Comparison of ENCODE assay signal across 22 mouse cellular contexts in genomic region chr17:45063776-45064175, GRCm38 (mm10).
DNase-seq lines count a peak whose midpoint lies in the region; ATAC-seq and TF ChIP-seq lines count a peak whose summit lies in the region.
"Had no signal": no experiment of that assay in that cellular context is flagged by ENCODE, and none has a peak within 500 bp of the region (broad histone marks: within the 10 kb centered on the region; RNA-seq: fewer than 3 reads in every experiment).

No protein-coding gene starts in this region.

- no peaks in the 10 kb centered on the region for H3K4me1 ChIP-seq in forebrain, embryonic 14.5 days (ENCODE audit: control insufficient read depth, insufficient read depth, low read length)
- H3K4me1 ChIP-seq in forebrain, embryonic 10.5 days, result peaks cover 10% of the 10 kb centered on the region; the same call in 1 of the 2 replicates
- 0 out of 2 replicates have a peak, but pooled peaks cover 3% of the 10 kb centered on the region for H3K4me1 ChIP-seq in lung, embryonic 14.5 days (ENCODE audit: insufficient read depth)
- peaks cover 31% of the 10 kb centered on the region for H3K4me1 ChIP-seq in embryonic facial prominence, embryonic 13.5 days
- H3K4me1 ChIP-seq: hindbrain, embryonic 15.5 days; intestine, embryonic 15.5 days had no signal

- no peak for TF ChIP-seq CTCF in lung, embryonic 14.5 days (IDR thresholded peaks at IDR 0.05; ENCODE audit: low read depth)

- H3K9ac ChIP-seq in forebrain, embryonic 14.5 days (ENCODE audit: low read length), result no peak overlapping the region
- H3K9ac ChIP-seq in lung, embryonic 14.5 days, result no peak overlapping the region
- no peak overlapping the region for H3K9ac ChIP-seq in embryonic facial prominence, embryonic 13.5 days
- H3K9ac ChIP-seq: hindbrain, embryonic 15.5 days; intestine, embryonic 15.5 days; liver, embryonic 14.5 days; midbrain, embryonic 13.5 days; neural tube, embryonic 13.5 days had no signal

- 72% methylated on average over 5 of the region's 5 CpGs for WGBS in forebrain, embryonic 14.5 days
- WGBS in forebrain, embryonic 10.5 days, result 91% methylated on average over 5 of the region's 5 CpGs
- WGBS in lung, embryonic 14.5 days, result 63% methylated on average over 5 of the region's 5 CpGs
- 45% methylated on average over 5 of the region's 5 CpGs for WGBS in embryonic facial prominence, embryonic 13.5 days

- no peaks in the 10 kb centered on the region for H3K27me3 ChIP-seq in forebrain, embryonic 14.5 days (replicated peaks; ENCODE audit: control insufficient read depth, insufficient read depth, low read length)
- H3K27me3 ChIP-seq in forebrain, embryonic 10.5 days (ENCODE audit: poor library complexity, severe bottlenecking), result no peaks in the 10 kb centered on the region
- no peaks in the 10 kb centered on the region for H3K27me3 ChIP-seq in lung, embryonic 14.5 days (ENCODE audit: insufficient read depth, low read length)
- H3K27me3 ChIP-seq in embryonic facial prominence, embryonic 13.5 days, result no peaks in the 10 kb centered on the region; the same call in 1 of the 2 replicates
- H3K27me3 ChIP-seq: hindbrain, embryonic 15.5 days; intestine, embryonic 15.5 days; midbrain, embryonic 13.5 days; neural tube, embryonic 13.5 days had no signal

- no peak overlapping the region for H3K27ac ChIP-seq in forebrain, embryonic 14.5 days (ENCODE audit: low read depth, low read length)
- H3K27ac ChIP-seq in forebrain, embryonic 10.5 days, result no peak overlapping the region
- no peak overlapping the region for H3K27ac ChIP-seq in lung, embryonic 14.5 days (ENCODE audit: low read depth)
- peak overlapping the region; percentile 68 for H3K27ac ChIP-seq in embryonic facial prominence, embryonic 13.5 days
- H3K27ac ChIP-seq: hindbrain, embryonic 15.5 days; intestine, embryonic 15.5 days; liver, embryonic 14.5 days; midbrain, embryonic 13.5 days; neural tube, embryonic 13.5 days had no signal

- no peaks in the 10 kb centered on the region for H3K9me3 ChIP-seq in forebrain, embryonic 14.5 days (replicated peaks; ENCODE audit: control insufficient read depth, low read length)
- H3K9me3 ChIP-seq in forebrain, embryonic 10.5 days, result no peaks in the 10 kb centered on the region
- H3K9me3 ChIP-seq in lung, embryonic 14.5 days (ENCODE audit: low read depth, low read length), result no peaks in the 10 kb centered on the region
- no peaks in the 10 kb centered on the region for H3K9me3 ChIP-seq in embryonic facial prominence, embryonic 13.5 days
- H3K9me3 ChIP-seq: hindbrain, embryonic 15.5 days; intestine, embryonic 15.5 days; midbrain, embryonic 13.5 days; neural tube, embryonic 13.5 days had no signal

- H3K4me2 ChIP-seq in forebrain, embryonic 14.5 days (ENCODE audit: low read length), result no peak overlapping the region
- no peak overlapping the region for H3K4me2 ChIP-seq in lung, embryonic 14.5 days
- H3K4me2 ChIP-seq in embryonic facial prominence, embryonic 13.5 days, result no peak overlapping the region
- H3K4me2 ChIP-seq: hindbrain, embryonic 15.5 days; intestine, embryonic 15.5 days; midbrain, embryonic 13.5 days; neural tube, embryonic 13.5 days had no signal

- peak; percentile 30 for DNase-seq in forebrain, embryonic 14.5 days (ENCODE audit: low spot score)
- DNase-seq in forebrain, embryonic 10.5 days (ENCODE audit: extremely low spot score, low spot score), result no peak
- DNase-seq in lung, embryonic 14.5 days, result peak; percentile 55
- DNase-seq in lung, postnatal 10 days, result no peak
- DNase-seq in telencephalon, adult 2 months (ENCODE audit: low read depth, low spot score), result peak; percentile 43
- DNase-seq in kidney, postnatal 36 days, result no peak
- DNase-seq: adrenal gland, postnatal 14 days; cerebellum, adult 2 months; cerebellum, postnatal 36 days; gastrocnemius, postnatal 10 days; heart, adult 18-20 months; heart, postnatal 36 days; kidney, adult 9 months; layer of hippocampus, postnatal 36 days had no signal

- no peak overlapping the region for H3K4me3 ChIP-seq in forebrain, embryonic 14.5 days (ENCODE audit: low read depth, low read length)
- H3K4me3 ChIP-seq in forebrain, embryonic 10.5 days, result no peak overlapping the region
- H3K4me3 ChIP-seq in lung, embryonic 14.5 days (ENCODE audit: low read depth, low read length), result no peak overlapping the region
- no peak overlapping the region for H3K4me3 ChIP-seq in embryonic facial prominence, embryonic 13.5 days
- H3K4me3 ChIP-seq: hindbrain, embryonic 15.5 days; intestine, embryonic 15.5 days; midbrain, embryonic 13.5 days; neural tube, embryonic 13.5 days had no signal

- no peaks in the 10 kb centered on the region for H3K36me3 ChIP-seq in forebrain, embryonic 14.5 days (ENCODE audit: control insufficient read depth, insufficient read depth, low read length)
- no peaks in the 10 kb centered on the region for H3K36me3 ChIP-seq in forebrain, embryonic 10.5 days (replicated peaks)
- H3K36me3 ChIP-seq in lung, embryonic 14.5 days (ENCODE audit: insufficient read depth), result no peaks in the 10 kb centered on the region
- H3K36me3 ChIP-seq in embryonic facial prominence, embryonic 13.5 days, result no peaks in the 10 kb centered on the region
- H3K36me3 ChIP-seq: hindbrain, embryonic 15.5 days; intestine, embryonic 15.5 days; midbrain, embryonic 13.5 days; neural tube, embryonic 13.5 days had no signal

- no peak for ATAC-seq in forebrain, embryonic 14.5 days
- no peak for ATAC-seq in lung, embryonic 14.5 days (ENCODE audit: insufficient read depth)
- ATAC-seq in embryonic facial prominence, embryonic 13.5 days (ENCODE audit: insufficient number of reproducible peaks, insufficient read depth, low FRiP score, low TSS enrichment, low read depth), result no peak
- ATAC-seq: activated CD4-positive, CD25-positive, alpha-beta regulatory T cell, adult 4 months; CD4-positive, CD25-positive, alpha-beta regulatory T cell, adult 4 months; intestine, embryonic 15.5 days; midbrain, embryonic 13.5 days had no signal

Comparison
In these comparisons a context has a peak if more than half of its experiments do, and no peak if none do; other contexts are left out.
1. DNase-seq: peak in forebrain, embryonic 14.5 days (single experiment), lung, embryonic 14.5 days (single experiment) and telencephalon, adult 2 months (single experiment); none in forebrain, embryonic 10.5 days (single experiment), lung, postnatal 10 days (single experiment) and kidney, postnatal 36 days (0 of 2).